ENCODE assay signal across 8 mouse cellular contexts in the genomic region with DNA sequence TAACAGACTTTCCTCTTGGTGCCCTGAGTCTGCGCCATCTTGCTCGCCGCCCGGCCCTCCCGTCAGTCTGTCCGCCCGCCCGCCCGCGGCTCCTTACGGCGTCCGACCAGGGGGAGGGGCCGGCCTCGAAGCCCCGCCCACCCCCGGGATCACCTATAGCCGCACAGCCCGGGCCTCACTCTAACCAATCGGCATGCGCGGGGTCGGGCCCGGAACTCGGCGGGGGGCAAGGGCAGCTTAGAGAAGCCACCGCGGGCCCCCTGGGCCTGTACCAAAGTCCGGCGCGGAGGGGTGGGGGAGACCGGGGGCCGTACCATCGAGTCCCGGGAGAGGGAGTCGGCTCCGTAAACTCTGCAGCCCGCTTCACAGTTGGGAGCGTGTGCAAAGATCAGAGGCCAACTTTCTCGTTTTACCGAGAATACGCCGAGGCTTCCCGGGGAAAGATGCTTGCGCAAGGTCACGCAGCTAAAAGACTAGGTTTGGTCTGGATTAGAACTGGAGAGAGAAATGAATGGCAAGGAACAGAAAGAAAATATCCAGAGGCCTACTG. TPM values are rescaled to one million over a fixed set of nuclear protein-coding genes. Genes with fewer than 3 reads are reported as not detected.
DNase-seq lines count a peak whose midpoint lies in the region; ATAC-seq lines count a peak whose summit lies in the region.

TSS of gene Hdac1 (minus strand) at position 122 of the 550 bp plus-strand sequence.

- peaks cover 26% of the 10 kb centered on the region for H3K4me1 ChIP-seq in hindbrain, embryonic 15.5 days (replicated peaks)

- no peaks in the 10 kb centered on the region for H3K27me3 ChIP-seq in hindbrain, embryonic 15.5 days

- peak within 1 kb of the TSS; percentile 80 for H3K4me3 ChIP-seq in hindbrain, embryonic 15.5 days

- peak; percentile 99 for ATAC-seq in hindbrain, embryonic 15.5 days (ENCODE audit: low FRiP score, low read depth)

- WGBS in hindbrain, embryonic 15.5 days, result under 1% methylated on average over 46 of the region's 46 CpGs

- 0 out of 2 replicates have a peak, but pooled peaks cover 6% of the 10 kb centered on the region for H3K36me3 ChIP-seq in hindbrain, embryonic 15.5 days

- H3K4me2 ChIP-seq in hindbrain, embryonic 15.5 days, result peak within 1 kb of the TSS; percentile 79

- peak; percentile 94 for DNase-seq in T-cell, adult 2 months (ENCODE audit: low spot score)
- peak; percentile 98 to 99 for DNase-seq in cerebellum, postnatal 36 days
- peak; percentile 92 to 94 for DNase-seq in frontal cortex, postnatal 36 days (ENCODE audit: low spot score in 2 of 2)
- peak; percentile 94 for DNase-seq in left cerebral cortex, adult 11 months (ENCODE audit: low spot score)
- DNase-seq in lung, postnatal 4 days, result peak; percentile 99 to 100
- DNase-seq in retina, postnatal 7 days (ENCODE audit: low read depth, low spot score), result peak; percentile 97
- DNase-seq in urinary bladder, adult 2 months (ENCODE audit: low spot score), result peak; percentile 97

- H3K9me3 ChIP-seq in hindbrain, embryonic 15.5 days, result no peaks in the 10 kb centered on the region

- H3K9ac ChIP-seq in hindbrain, embryonic 15.5 days, result peak within 1 kb of the TSS; percentile 78

- H3K27ac ChIP-seq in hindbrain, embryonic 15.5 days (replicated peaks), result peak within 1 kb of the TSS; percentile 74

RNA-seq across cellular contexts. Expression of gene Hdac1, which starts in this region (rescaled TPM):
- 84.7 and 92.2 TPM in 2 replicates for polyA plus RNA-seq in hindbrain, embryonic 15.5 days (2015; fragmentation: Nextera tagmentation; extraction: Ambion mirVana)
- polyA plus RNA-seq in urinary bladder, adult 2 months (2012; rRNA removed), result 101 and 112 TPM in 2 replicates

Comparison
In these comparisons a context has a peak if more than half of its experiments do, and no peak if none do; other contexts are left out.
1. Peak in every context shown above with its lines: DNase-seq, ATAC-seq, H3K4me3 ChIP-seq and H3K27ac ChIP-seq.